Mouse (Mus musculus) lung, embryonic 14.5 days (tissue): ENCODE results near the gene Fgd1. TPM values are rescaled to one million over a fixed set of nuclear protein-coding genes. Genes with fewer than 3 reads are reported as not detected.

Source experiments
- ATAC-seq: fragments of 200-750 bp; cut with Nextera tagmentation; 2 replicates; pipeline ENCODE4 v1.8.0; 2017; ENCODE audit warnings: mild to moderate bottlenecking, moderate TSS enrichment, moderate library complexity; ENCODE audit not compliant: insufficient read depth
- DNase-seq: peaks from one replicate; pipeline ENCODE4 v3.0.0-alpha.2; 2015
- H3K27ac ChIP-seq: fragments of 300-500 bp; sonication (generic); 2 replicates; pipeline ENCODE4 v1.5.1; 2014; ENCODE audit warnings: low read depth, mild to moderate bottlenecking, moderate library complexity
- H3K27me3 ChIP-seq: fragments of 300-500 bp; sonication (generic); 2 replicates; pipeline ENCODE4 v1.6.1; 2014; ENCODE audit warnings: low read length, control low read depth; ENCODE audit not compliant: insufficient read depth
- H3K36me3 ChIP-seq: fragments of 300-500 bp; sonication (generic); 2 replicates; pipeline ENCODE4 v1.6.1; 2014; ENCODE audit warnings: control low read depth; ENCODE audit not compliant: insufficient read depth
- H3K4me1 ChIP-seq: fragments of 300-500 bp; sonication (generic); 2 replicates; pipeline ENCODE4 v1.6.1; 2014; ENCODE audit warnings: antibody characterized with exemption, control low read depth; ENCODE audit not compliant: insufficient read depth
- H3K4me2 ChIP-seq: fragments of 300-500 bp; sonication (generic); 2 replicates; pipeline ENCODE4 v1.6.1; 2014; ENCODE audit warnings: mild to moderate bottlenecking
- H3K4me3 ChIP-seq: fragments of 300-500 bp; sonication (generic); 2 replicates; pipeline ENCODE4 v1.5.1; 2014; ENCODE audit warnings: low read depth, low read length
- H3K9ac ChIP-seq: fragments of 300-500 bp; sonication (generic); 2 replicates; pipeline ENCODE4 v1.6.1; 2014
- H3K9me3 ChIP-seq: fragments of 300-500 bp; sonication (generic); 2 replicates; pipeline ENCODE4 v1.6.1; 2016; ENCODE audit warnings: low read depth, low read length, control low read depth
- CTCF ChIP-seq: IDR thresholded peaks from 2 replicates; pipeline ENCODE4 v1.5.1; 2016; ENCODE audit warnings: antibody characterized with exemption, low read depth
- WGBS: fragments of 180-500 bp; shearing (Covaris S2); extraction: QIAGEN DNeasy Blood & Tissue Kit; methylation state at CpG from one replicate; pipeline ENCODE4 v1.1.7; 2014; 5-methylcytosine and 5-hydroxymethylcytosine counted together
- polyA plus RNA-seq: library from polyadenylated mRNA; unstranded; fragments of >200 nt; fragmentation: Nextera tagmentation; extraction: Ambion mirVana; gene quantifications from 2 replicates; pipeline ENCODE4 v1.2.1, GENCODE M21; 2014

Fgd1 gene
- polyA plus RNA-seq, 1 experiment from 2014 or later = 14.6 TPM

- no peaks in the 10 kb centered on the region for H3K4me1 ChIP-seq
- DNase-seq (no peak), ATAC-seq (no peak)
- no peak overlapping the region for H3K4me2 ChIP-seq
- H3K4me3 ChIP-seq = no peak overlapping the region
- 46% methylated on average over 2 of the region's 2 CpGs for WGBS
- H3K27me3 ChIP-seq = no peaks in the 10 kb centered on the region
- peaks cover 44% of the 10 kb centered on the region for H3K36me3 ChIP-seq
- H3K9ac ChIP-seq = no peak overlapping the region
- no peaks in the 10 kb centered on the region for H3K9me3 ChIP-seq
- H3K27ac ChIP-seq = no peak overlapping the region
- TF ChIP-seq CTCF = no peak
Measured at GRCm38 (mm10) chrX:151085599-151085998, 39.6 kb downstream of the Fgd1 start.

GRCm38 (mm10) chrX:151087418-151087817 lies 41.5 kb downstream of the Fgd1 start:
- DNase-seq (no peak), ATAC-seq (no peak)
- Histone ChIP-seq H3K36me3 (peaks cover 48% of the 10 kb centered on the region), H3K9ac (no peak overlapping the region), H3K4me1 (no peaks in the 10 kb centered on the region), H3K27me3 (no peaks in the 10 kb centered on the region), H3K9me3 (no peaks in the 10 kb centered on the region), H3K4me3 (no peak overlapping the region), H3K4me2 (no peak overlapping the region), H3K27ac (no peak overlapping the region)
- TF ChIP-seq CTCF = no peak
- 70% methylated on average over 1 of the region's 1 CpGs for WGBS

- Histone ChIP-seq H3K4me1 (no peaks in the 10 kb centered on the region), H3K4me2 (peak within 1 kb of the TSS; percentile 66), H3K4me3 (peak within 1 kb of the TSS; percentile 56), H3K27me3 (no peaks in the 10 kb centered on the region), H3K9me3 (no peaks in the 10 kb centered on the region), H3K9ac (peak within 1 kb of the TSS; percentile 62), H3K36me3 (no peaks in the 10 kb centered on the region), H3K27ac (no peak within 1 kb of the TSS)
- 16% methylated on average over 35 of the region's 35 CpGs for WGBS
- peak; percentile 94 for ATAC-seq
- DNase-seq = peak; percentile 90
- TF ChIP-seq CTCF = 0 out of 2 replicates have a peak, but pooled peaks have one; percentile 23
Measured at GRCm38 (mm10) chrX:151096171-151097058, 50.5 kb downstream of the Fgd1 start, which contains the start of gene Tsr2. Gene Tsr2, minus strand, starts transcription at chrX:151096543.

GRCm38 (mm10) chrX:151107301-151108067 lies 61.5 kb downstream of the Fgd1 start:
- H3K9ac ChIP-seq = no peak overlapping the region
- no peaks in the 10 kb centered on the region for H3K36me3 ChIP-seq
- ATAC-seq = no peak
- DNase-seq = no peak
- H3K27me3 ChIP-seq = no peaks in the 10 kb centered on the region
- H3K27ac ChIP-seq = no peak overlapping the region
- TF ChIP-seq CTCF = no peak
- no peak overlapping the region for H3K4me3 ChIP-seq
- no peaks in the 10 kb centered on the region for H3K4me1 ChIP-seq
- no peak overlapping the region for H3K4me2 ChIP-seq
- no peaks in the 10 kb centered on the region for H3K9me3 ChIP-seq
- WGBS = 51% methylated on average over 7 of the region's 7 CpGs

- Histone ChIP-seq H3K27ac (no peak overlapping the region), H3K9me3 (no peaks in the 10 kb centered on the region), H3K9ac (no peak overlapping the region), H3K4me2 (no peak overlapping the region), H3K4me1 (no peaks in the 10 kb centered on the region), H3K27me3 (no peaks in the 10 kb centered on the region), H3K36me3 (no peaks in the 10 kb centered on the region), H3K4me3 (no peak overlapping the region)
- ATAC-seq (peak; percentile 60; the same call in 1 of the 2 replicates), DNase-seq (peak; percentile 72)
- 10% methylated on average over 7 of the region's 7 CpGs for WGBS
- TF ChIP-seq CTCF = peak; percentile 67
Measured at GRCm38 (mm10) chrX:151116795-151117194, 70.8 kb downstream of the Fgd1 start.

GRCm38 (mm10) chrX:151117432-151117831 lies 71.5 kb downstream of the Fgd1 start:
- peak; percentile 59 for TF ChIP-seq CTCF
- peak; percentile 48 for DNase-seq
- 11% methylated on average over 2 of the region's 2 CpGs for WGBS

GRCm38 (mm10) chrX:151123933-151124332 lies 78.0 kb downstream of the Fgd1 start:
- Histone ChIP-seq H3K9me3 (no peaks in the 10 kb centered on the region), H3K4me3 (no peak overlapping the region), H3K27me3 (no peaks in the 10 kb centered on the region), H3K27ac (no peak overlapping the region), H3K9ac (no peak overlapping the region), H3K36me3 (no peaks in the 10 kb centered on the region), H3K4me2 (no peak overlapping the region), H3K4me1 (no peaks in the 10 kb centered on the region)
- 69% methylated on average over 2 of the region's 2 CpGs for WGBS
- ATAC-seq (no peak), DNase-seq (no peak)
- no peak for TF ChIP-seq CTCF

More at GRCm38 (mm10) chrX:151117432-151117831, 71.5 kb downstream of the Fgd1 start:
- Histone ChIP-seq H3K36me3 (no peaks in the 10 kb centered on the region), H3K27ac (no peak overlapping the region), H3K27me3 (no peaks in the 10 kb centered on the region), H3K4me2 (no peak overlapping the region), H3K4me3 (no peak overlapping the region), H3K4me1 (no peaks in the 10 kb centered on the region), H3K9ac (no peak overlapping the region), H3K9me3 (no peaks in the 10 kb centered on the region)
- ATAC-seq = peak; percentile 60; the same call in 1 of the 2 replicates
